Mouse (Mus musculus): ENCODE results near the gene Qser1. TPM values are rescaled to one million over a fixed set of nuclear protein-coding genes. Genes with fewer than 3 reads are reported as not detected.

The Qser1 gene
- polyA plus RNA-seq, 2 experiments from 2014 or later = 0.93 to 1.2 TPM

DNA sequence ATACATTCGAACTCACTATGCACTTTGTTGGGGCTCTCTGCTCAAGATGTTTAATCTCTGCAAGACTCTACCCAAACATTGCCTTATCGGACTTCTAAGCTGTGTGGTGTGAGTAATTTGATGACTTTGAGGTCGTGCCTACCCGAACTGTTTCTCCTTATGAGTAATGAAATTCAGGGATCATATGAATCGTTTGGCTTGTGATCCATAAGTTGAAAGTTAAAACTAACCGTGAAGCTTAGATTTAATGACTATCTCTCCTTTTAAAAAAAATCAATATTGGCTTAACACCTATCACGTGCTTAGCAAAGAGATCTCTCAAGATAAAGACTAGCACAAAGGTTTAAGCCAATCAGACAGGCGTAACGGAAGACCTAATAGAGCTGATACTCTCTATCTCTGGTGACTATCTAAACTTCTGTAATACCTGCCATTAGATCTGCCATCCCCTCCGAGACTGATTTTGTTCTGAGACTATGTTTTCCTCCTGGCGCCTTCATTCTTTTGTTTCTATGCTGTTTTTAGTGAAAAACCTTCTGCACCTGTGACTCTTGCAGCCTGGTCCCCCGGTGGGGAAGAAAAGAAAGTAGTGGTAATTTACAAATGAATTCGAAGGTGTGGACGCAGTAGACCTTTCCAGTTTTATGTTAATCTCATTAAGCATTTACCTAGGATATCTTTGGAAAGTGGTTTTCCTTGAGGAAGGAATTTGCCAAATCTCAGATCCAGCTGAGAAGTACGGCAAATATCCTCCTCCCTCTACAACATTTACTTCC, 1.2 kb upstream of the Qser1 start:
- ATAC-seq = peak; percentile 17

GRCm38 (mm10) chr2:104816866-104817439, 393 bp upstream of the Qser1 start:
- ATAC-seq = peak; percentile 71

DNA sequence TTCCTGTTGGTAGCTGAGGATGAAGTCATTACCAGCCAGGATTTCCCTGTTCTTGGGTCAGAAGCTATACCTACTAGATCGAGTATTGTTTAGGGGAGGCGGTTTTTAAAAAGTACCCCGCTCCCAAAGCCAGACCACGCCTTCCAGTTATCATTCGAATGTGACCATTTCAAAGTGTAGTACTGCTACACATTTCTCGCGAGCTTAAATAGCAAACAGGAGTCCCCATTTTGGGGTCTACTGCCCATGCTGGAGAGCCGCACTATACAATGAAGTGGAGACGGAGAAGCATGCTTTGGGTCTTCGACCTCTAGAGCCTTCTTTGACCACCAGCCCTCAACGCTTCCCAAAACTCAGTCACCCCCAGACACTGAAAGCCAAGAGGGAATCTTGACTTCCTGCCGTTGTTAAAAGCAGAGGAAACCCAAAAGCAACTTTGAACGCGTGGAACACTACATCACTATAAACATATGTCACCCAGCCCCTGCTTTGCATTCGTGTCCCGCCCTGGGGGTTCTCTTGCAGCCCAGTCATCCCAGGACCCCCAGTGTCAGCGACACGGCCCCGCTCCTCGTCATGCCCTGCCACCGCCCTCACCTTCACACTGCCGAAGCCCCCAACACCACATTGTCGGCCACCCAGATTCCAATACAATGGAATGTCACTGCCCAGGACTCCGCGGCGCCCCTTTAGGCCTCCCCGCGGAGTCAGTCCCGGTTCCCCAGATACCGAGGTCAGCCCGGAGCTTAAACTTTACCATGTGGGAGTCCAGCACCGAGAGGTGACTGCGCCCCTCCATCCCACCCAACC, 794 bp downstream of the Qser1 start:
- peak; percentile 26 for ATAC-seq

DNA sequence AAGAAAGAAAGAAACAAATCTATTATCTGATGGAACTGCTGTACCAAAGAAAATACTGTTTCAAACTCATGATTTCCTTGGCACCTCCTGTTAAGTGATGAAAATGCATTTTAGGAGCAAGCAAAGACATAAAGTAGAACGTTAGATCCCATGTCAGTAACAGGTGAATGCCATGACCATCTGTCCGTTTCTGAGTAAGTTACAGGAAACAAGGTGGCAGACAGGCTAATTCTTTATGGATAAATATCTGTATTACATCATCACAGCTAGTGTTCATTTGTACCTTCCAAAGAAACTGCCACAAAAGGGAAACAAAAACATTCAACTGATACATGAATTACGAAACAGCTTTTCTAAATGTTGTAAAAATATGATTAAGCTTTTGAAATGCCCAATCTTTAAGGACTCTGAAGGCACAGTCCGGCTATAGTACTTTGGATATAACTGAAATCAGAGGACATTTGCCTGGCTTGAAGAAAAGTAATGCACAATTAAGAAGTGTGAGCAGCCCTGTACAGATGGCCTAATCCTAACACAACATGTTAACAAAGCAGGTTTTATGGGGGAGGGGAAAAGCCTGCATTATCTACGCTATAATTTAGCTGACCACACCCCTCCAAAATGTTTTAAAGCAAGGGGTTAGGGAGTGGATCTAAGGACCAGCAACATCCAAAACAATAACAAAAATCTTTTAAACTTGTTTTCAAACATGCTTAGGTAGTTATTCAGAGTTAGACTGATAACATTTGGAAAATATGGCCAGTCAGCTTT, 2.2 kb downstream of the Qser1 start:
- no peak for ATAC-seq

- ATAC-seq = no peak
These were observed 11.1 kb downstream of the Qser1 start for GRCm38 (mm10) chr2:104805435-104805834.

DNA sequence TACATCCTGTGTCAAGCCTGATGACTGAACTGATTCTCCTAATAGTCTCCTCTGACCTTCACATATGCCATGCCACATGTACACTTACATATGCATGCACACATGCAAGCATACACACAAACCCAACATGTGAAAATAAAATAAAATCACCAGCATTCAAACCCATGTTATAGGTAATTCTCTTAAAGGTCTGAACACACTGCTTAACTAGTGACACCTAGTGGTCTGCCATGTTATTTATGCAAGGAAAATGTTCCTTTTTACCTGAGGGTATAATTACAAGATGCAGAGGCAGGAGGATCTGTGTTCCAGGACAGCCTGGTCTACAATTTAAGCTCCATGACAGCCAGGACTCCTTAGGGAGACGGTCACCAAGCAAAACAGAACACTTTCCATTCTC, 41.8 kb downstream of the Qser1 start:
- no peak for ATAC-seq

DNA sequence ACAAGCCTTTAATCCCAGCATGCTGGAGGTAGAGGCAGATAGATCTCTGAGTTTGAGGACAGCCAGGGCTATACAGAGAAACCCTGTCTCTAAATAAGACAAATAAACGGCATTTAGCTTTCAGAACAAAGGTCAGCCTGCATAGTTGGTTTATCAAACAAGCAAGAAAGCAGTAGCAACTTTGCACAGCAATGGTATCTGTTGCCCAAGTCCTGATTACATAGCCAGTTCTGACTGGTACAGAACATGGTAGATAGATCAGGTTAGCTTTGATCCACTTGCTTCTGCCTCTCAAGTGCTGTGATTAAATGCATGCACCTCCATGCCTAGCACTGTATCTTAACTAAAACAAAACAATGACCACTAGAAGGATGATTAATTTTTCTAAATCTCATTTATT, 47.9 kb downstream of the Qser1 start:
- ATAC-seq = no peak

- no peak for ATAC-seq
These were observed 52.5 kb downstream of the Qser1 start for GRCm38 (mm10) chr2:104764018-104764417.

DNA sequence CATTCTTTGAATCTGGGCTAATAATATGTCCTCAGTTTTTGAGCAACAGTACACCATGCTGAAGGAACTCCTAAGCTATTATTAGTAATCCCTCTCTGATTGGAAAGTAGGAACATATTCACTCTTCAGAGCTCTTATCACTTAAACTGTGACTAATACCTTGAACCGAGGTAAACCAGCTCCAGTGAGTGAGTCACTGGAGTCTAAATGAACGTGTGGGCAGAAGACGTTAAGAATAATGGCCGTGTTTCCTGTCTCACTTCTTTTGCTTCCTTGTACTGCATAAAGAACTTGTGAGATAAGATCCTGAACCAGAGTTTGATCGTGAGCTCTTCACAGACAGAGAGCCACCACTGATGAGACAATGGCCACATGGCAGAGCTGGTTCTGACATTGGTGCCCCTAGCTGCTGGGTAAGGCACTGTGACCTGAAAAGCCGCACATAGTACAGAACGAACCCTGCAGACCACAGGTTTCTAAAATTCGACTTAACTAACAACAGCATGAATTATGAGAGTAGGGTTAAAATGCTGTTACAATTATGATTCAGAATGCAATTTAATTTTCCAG, 53.3 kb downstream of the Qser1 start:
- peak; percentile 66 for ATAC-seq

- no peak for ATAC-seq
These were observed 65.9 kb downstream of the Qser1 start for GRCm38 (mm10) chr2:104750611-104751010.

- ATAC-seq = no peak
These were observed 67.8 kb downstream of the Qser1 start for GRCm38 (mm10) chr2:104748652-104749183.

DNA sequence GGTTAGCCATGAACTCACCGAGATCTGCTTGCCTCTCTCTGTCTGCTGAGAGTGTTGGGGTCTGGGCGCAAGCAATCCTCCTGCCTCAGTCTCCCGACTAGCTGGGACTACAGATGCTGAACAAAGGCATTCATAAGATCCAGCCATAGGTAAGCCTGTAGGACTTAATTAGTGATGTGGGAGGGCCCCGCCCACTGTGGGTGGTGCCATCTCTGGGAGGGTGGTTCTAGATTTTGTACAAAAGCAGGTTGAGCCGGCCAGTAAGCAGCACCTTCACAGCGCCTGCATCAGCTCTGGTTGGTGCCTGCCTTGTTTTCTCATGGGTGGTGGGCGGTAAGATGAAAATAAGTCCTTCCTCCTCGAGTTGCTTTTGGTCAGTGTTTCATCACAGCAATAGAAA, 70.3 kb downstream of the Qser1 start:
- no peak for ATAC-seq

DNA sequence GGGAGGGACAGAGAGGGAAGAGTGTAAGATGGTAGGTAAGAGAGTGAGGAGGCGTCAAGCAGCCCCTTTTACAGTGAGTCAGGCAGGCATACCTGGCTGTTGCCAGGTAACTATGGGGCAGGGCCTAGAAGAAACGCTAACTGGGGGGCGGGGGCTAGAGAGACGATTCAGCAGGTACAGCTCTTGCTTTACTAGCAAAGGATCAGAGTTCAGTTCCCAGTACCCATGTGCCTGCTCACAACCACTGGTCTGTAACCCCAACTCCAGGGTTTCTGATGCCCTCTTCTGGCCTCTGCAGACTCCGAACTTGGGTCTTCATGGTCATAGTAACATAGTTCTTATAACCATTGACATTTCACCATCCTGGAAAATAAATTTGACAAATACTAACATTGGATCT, 72.6 kb downstream of the Qser1 start:
- no peak for ATAC-seq

DNA sequence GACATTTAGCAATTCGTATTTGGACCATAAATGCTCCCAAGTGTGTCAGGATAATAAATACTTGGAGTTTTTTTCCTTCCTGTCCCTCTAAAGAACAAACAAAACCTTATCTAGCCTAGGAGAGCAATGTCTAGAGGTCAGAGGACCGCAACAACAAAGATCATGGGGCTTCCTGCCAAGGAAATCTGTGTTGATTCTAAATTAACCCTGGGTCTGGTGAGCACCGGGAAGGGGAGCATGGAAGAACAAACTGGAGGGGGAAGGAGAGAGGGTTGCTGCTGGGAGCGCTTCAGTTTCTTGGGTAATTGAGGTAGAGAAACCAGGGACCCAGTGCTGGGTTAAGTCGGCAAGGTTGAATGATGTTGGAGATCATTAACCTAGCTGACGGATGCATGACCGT, 73.4 kb downstream of the Qser1 start:
- ATAC-seq = no peak

DNA sequence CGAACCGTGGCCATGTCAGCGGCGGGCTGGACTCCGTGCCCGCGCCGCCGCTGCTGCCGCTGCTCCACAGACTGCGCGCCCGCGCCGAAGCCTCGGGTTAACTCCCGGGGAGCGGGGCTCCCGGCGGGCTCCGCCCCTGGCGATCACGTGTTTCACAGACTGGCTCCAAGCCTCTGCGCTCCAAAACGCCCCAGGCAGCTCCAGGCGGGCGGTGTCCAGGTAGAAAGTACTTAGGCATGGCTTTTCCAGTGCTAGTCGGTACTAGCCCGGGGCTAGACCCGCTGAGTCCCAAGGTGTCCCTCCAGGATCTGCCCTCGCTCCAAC, 73.9 kb downstream of the Qser1 start, which contains the start of gene Depdc7:
Gene Depdc7 (minus strand): TSS at position 138 of the 324 bp plus-strand sequence.
- no peak for ATAC-seq

GRCm38 (mm10) chr2:104741896-104742740, 74.4 kb downstream of the Qser1 start:
- no peak for ATAC-seq

DNA sequence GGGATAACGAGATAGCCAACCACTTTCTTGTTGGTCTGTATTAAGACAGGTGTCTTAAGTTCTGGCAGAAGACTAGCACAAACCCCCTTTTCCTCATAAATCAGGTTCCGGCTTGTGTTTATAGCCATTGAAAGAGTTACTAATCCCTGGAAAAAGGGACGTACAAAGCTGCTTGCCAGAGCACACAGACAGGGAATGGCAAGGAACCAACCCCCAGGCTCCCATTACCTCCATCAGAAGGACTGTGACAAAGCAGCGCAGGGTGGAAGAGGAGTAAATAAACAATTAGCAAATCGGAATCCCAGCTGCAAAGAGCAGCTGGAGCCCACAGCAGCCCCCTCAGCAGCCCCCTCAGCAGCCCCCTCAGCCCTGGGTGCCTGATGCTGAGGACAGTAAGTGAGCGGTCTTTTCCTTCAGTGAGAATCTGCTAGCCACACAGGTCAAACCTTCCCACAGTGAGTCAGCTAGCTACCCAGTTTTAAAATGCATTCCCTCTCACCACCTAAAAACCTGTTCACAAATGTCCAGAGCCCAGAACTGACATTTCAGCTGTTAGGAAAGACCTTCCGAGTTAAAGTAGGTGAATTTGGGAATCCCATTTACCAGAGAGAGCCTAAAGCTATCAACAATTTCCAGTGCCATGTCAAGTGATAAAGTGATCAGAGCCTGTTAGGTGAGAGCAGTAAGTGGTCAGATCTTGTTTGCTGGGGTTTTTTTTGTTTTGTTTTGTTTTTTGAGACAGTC, 75.4 kb downstream of the Qser1 start:
- no peak for ATAC-seq

DNA sequence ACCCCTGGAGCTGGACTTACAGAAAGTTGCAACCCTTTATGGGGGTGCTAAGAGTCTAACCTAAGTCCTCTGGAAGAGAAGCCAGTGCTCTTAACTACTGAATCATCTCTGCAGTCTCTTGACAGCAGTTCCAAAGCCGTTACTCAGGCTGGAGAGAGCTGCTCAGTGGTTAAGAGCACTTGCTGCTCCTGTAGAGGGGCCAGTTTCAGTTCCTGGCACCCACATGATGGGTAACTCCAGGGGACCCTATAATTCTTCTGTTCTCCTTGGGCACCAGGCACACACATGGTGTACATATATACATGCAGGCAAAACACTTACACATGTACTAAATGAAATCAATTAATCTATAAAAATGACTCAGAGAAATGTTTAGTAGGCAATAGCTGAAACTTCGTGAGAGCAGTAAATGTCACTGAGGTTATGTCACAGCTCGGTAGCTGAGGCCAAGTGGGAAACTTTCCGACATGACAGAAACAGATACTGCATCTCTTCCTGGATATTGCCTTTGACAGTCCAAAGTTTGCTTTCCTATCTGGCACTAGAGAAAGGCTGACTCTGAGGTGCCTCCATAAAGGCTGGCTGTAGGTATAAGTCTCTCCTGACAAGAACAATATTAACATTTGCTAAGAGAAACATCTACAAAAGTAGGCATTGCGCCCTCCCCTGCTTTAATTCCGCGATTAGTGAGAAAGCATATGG, 76.2 kb downstream of the Qser1 start:
- ATAC-seq = no peak

DNA sequence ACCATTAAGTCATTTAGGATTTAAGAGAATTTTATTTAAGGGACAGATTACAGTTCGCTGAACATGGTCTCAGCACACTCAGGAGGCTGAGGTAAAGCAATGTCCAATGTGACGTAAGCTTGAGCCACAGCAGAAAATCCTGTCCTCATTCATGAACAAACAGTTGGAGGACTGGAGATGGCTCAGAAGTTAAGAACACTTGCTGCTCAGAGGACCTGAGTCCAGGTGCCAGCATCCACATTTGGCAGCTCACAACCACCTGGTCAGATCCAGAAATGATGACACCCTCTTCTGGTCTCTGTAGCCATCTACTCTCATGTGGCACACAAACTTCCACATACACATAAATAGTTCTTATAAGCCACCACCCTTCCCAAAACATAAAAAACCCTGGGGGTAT, 76.9 kb downstream of the Qser1 start:
- no peak for ATAC-seq

DNA sequence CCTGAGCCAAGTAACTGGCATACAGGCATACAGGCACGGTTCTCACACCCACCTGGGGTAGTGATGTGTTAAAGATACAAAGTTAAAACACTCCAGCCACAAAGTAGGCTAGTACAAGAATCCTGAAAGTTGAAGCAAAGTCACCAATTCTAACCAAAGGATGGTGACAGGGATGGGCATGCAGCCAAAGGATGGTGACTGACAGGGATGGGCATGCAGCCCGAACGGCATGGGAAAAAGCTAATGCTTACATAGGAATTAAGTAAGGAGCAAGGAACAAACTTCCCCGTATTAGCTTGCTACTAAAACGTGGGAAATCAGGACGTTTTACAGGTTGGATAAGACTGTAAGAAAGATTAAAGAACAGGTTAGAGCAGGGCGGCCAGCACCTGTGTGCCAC, 80.3 kb downstream of the Qser1 start:
- no peak for ATAC-seq

Data from activated CD4-positive, CD25-positive, alpha-beta regulatory T cell, adult 4 months (primary cell).